Mouse (Mus musculus) thymus, adult 18-20 months (tissue): ENCODE measurements at regions not wholly inside any gene's neighbourhood (a gene's known extent, or its start where the extent isn't known, plus 50 kb on each side); places are given as distances from the start of the nearest gene placed in this dataset.

Experiments
- DNase-seq, 2 experiments: peaks; one replicate each; pipeline ENCODE4 v3.0.0; 2022; ENCODE audit warnings: mixed read lengths in 2 of 2

- DNase-seq = no peak
Observed at GRCm38 (mm10) chr9:84178705-84179104, 253.8 kb downstream of the Bckdhb start.

- no peak for DNase-seq
Observed at GRCm38 (mm10) chr9:84179238-84179637, 254.3 kb downstream of the Bckdhb start.

- DNase-seq = no peak
Observed at GRCm38 (mm10) chr9:84183637-84184374, 258.9 kb downstream of the Bckdhb start.

- no peak for DNase-seq
Observed at GRCm38 (mm10) chr9:84187531-84187930, 262.6 kb downstream of the Bckdhb start.

GRCm38 (mm10) chr9:84193405-84193804 lies 268.5 kb downstream of the Bckdhb start:
- DNase-seq = no peak

GRCm38 (mm10) chr9:84194716-84195115 lies 269.8 kb downstream of the Bckdhb start:
- no peak for DNase-seq

- DNase-seq = no peak
Observed at GRCm38 (mm10) chr9:84195338-84195737, 270.4 kb downstream of the Bckdhb start.

GRCm38 (mm10) chr9:84200208-84200607 lies 275.3 kb downstream of the Bckdhb start:
- no peak for DNase-seq

GRCm38 (mm10) chr9:84204056-84204455 lies 279.1 kb downstream of the Bckdhb start:
- no peak for DNase-seq

- DNase-seq = no peak
Observed at GRCm38 (mm10) chr9:84240491-84240975, 315.6 kb downstream of the Bckdhb start.

- no peak for DNase-seq
Observed at GRCm38 (mm10) chr9:84249765-84250164, 324.8 kb downstream of the Bckdhb start.

- DNase-seq = no peak
Observed at GRCm38 (mm10) chr9:84253022-84253991, 328.4 kb downstream of the Bckdhb start.

GRCm38 (mm10) chr9:84258488-84258887 lies 333.5 kb downstream of the Bckdhb start:
- no peak for DNase-seq

GRCm38 (mm10) chr9:84259751-84260150 lies 334.8 kb downstream of the Bckdhb start:
- DNase-seq = no peak

GRCm38 (mm10) chr9:84262151-84262550 lies 337.2 kb downstream of the Bckdhb start:
- no peak for DNase-seq

- DNase-seq = no peak
Observed at GRCm38 (mm10) chr9:84266974-84267373, 342.0 kb downstream of the Bckdhb start.

- DNase-seq = no peak
Observed at GRCm38 (mm10) chr9:84274608-84275007, 349.7 kb downstream of the Bckdhb start.

GRCm38 (mm10) chr9:84278295-84278694 lies 353.4 kb downstream of the Bckdhb start:
- DNase-seq = no peak

- DNase-seq = no peak
Observed at GRCm38 (mm10) chr9:84278731-84279130, 353.8 kb downstream of the Bckdhb start.

- no peak for DNase-seq
Observed at GRCm38 (mm10) chr9:84280898-84281297, 356.0 kb downstream of the Bckdhb start.

- no peak for DNase-seq
Observed at GRCm38 (mm10) chr9:84281610-84282009, 356.7 kb downstream of the Bckdhb start.

GRCm38 (mm10) chr9:84283296-84283695 lies 358.4 kb downstream of the Bckdhb start:
- no peak for DNase-seq

- DNase-seq = no peak
Observed at GRCm38 (mm10) chr9:84285604-84286003, 360.7 kb downstream of the Bckdhb start.

- DNase-seq = no peak
Observed at GRCm38 (mm10) chr9:84295891-84296290, 370.9 kb downstream of the Bckdhb start.
